Mouse (Mus musculus) C2C12 (cell line): Measurements from ENCODE around the gene Cdyl2. TPM values are rescaled to one million over a fixed set of nuclear protein-coding genes. Genes with fewer than 3 reads are reported as not detected.

Source experiments
- H3K27me3 ChIP-seq: one replicate; pipeline ENCODE4 v1.6.1; 2011; ENCODE audit not compliant: control insufficient read depth, insufficient read depth, insufficient read length
- H3K36me3 ChIP-seq: one replicate; pipeline ENCODE4 v1.6.1; 2011; ENCODE audit not compliant: control insufficient read depth, insufficient read depth
- H3K4me3 ChIP-seq: one replicate; pipeline ENCODE4 v1.5.1; 2011; ENCODE audit warnings: mild to moderate bottlenecking, control low read depth; ENCODE audit not compliant: poor library complexity, insufficient read depth, severe bottlenecking
- H3K79me2 ChIP-seq: one replicate; pipeline ENCODE4 v1.6.1; 2011; ENCODE audit not compliant: control insufficient read depth, insufficient read depth
- H3K79me3 ChIP-seq: one replicate; pipeline ENCODE4 v1.6.1; 2011; ENCODE audit warnings: low read depth, control low read depth
- H3ac ChIP-seq: one replicate; pipeline ENCODE3; 2011; ENCODE audit warnings: low read depth; ENCODE audit not compliant: control insufficient read depth, insufficient read length
- CEBPB ChIP-seq: IDR thresholded peaks from one replicate; pipeline ENCODE4 v1.6.1; 2011; ENCODE audit warnings: low read depth, mild to moderate bottlenecking, control low read depth, moderate library complexity
- CTCF ChIP-seq: IDR thresholded peaks from one replicate; pipeline ENCODE4 v1.5.1; 2011; ENCODE audit not compliant: control insufficient read depth, insufficient read depth, insufficient read length
- FOSL1 ChIP-seq: IDR thresholded peaks from one replicate; pipeline ENCODE4 v1.8.0; 2011; ENCODE audit warnings: mild to moderate bottlenecking, low read length; ENCODE audit not compliant: poor library complexity, insufficient read depth, severe bottlenecking
- MAX ChIP-seq: IDR thresholded peaks from one replicate; pipeline ENCODE4 v1.6.1; 2011; ENCODE audit warnings: mild to moderate bottlenecking, control low read depth
- MYOD1 ChIP-seq: IDR thresholded peaks from one replicate; pipeline ENCODE4 v1.6.1; 2011; ENCODE audit warnings: low read depth; ENCODE audit not compliant: control insufficient read depth, insufficient read length
- MYOG ChIP-seq: IDR thresholded peaks from one replicate; pipeline ENCODE4 v1.6.1; 2011; ENCODE audit not compliant: control insufficient read depth, insufficient read length; ENCODE audit errors: extremely low read depth
- USF1 ChIP-seq: IDR thresholded peaks from one replicate; pipeline ENCODE4 v1.6.1; 2011; ENCODE audit warnings: low read depth, mild to moderate bottlenecking, control low read depth, moderate library complexity
- polyA plus RNA-seq: library from polyadenylated mRNA; unstranded; fragments of >200 nt; fragmentation: generic; extraction: Trizol; gene quantifications from one replicate; pipeline ENCODE4 v1.2.1, GENCODE M21; 2012; ENCODE audit warnings: missing spikeins

The Cdyl2 gene
- polyA plus RNA-seq, 1 experiment, result 0.35 TPM

DNA sequence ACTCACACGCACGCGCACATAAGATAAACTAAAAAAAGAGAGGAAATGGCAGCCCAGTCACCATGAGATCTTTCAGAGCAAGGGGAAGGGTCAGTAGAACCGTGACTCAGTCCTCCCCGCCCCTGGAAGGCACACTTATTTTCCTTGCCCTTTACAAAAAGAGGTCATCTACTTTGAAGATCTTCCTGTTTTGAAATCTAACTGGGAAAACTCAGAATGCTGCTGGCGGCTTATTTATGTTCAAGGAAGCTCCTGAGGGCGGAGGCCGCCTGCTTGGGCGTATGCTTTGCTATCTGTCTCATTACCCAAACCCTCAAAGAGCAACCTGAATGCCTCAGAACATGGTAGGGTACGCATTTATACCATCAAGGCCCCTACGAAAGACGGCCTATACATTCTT, 38.0 kb upstream of the Cdyl2 start:
- H3K36me3 ChIP-seq, result no peaks in the 10 kb centered on the region
- no peaks in the 10 kb centered on the region for H3K79me2 ChIP-seq
- H3K4me3 ChIP-seq, result no peak overlapping the region
- no peaks in the 10 kb centered on the region for H3K79me3 ChIP-seq
- TF ChIP-seq CTCF (no peak), MAX (no peak), CEBPB (no peak), MYOG (no peak), FOSL1 (no peak), MYOD1 (no peak), USF1 (no peak)
- no peaks in the 10 kb centered on the region for H3K27me3 ChIP-seq
- H3ac ChIP-seq, result no peak overlapping the region

DNA sequence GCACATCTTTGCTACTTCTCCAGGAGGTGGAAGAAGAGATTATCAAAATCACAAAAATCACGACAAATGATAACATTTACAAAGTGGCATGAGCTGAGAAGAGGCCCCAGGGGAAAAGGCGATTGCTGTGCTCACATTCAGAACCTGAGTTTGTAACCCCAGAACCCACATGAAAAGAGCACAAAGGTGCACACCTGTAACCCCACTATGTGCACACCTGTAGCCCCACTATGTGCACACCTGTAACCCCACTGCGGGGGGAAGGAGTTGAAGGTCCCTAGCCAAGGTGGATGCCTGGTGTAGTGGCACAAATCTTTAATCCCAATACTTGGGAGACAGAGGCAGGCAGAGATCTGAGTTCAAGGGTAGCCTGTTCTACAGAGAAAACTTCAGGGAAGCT, 23.4 kb upstream of the Cdyl2 start:
- TF ChIP-seq MYOD1 (no peak), MAX (no peak), CTCF (no peak), MYOG (no peak), FOSL1 (no peak), CEBPB (no peak), USF1 (no peak)
- H3K36me3 ChIP-seq, result no peaks in the 10 kb centered on the region
- H3K27me3 ChIP-seq, result no peaks in the 10 kb centered on the region
- no peak overlapping the region for H3ac ChIP-seq
- no peaks in the 10 kb centered on the region for H3K79me3 ChIP-seq
- H3K79me2 ChIP-seq, result no peaks in the 10 kb centered on the region
- H3K4me3 ChIP-seq, result no peak overlapping the region

DNA sequence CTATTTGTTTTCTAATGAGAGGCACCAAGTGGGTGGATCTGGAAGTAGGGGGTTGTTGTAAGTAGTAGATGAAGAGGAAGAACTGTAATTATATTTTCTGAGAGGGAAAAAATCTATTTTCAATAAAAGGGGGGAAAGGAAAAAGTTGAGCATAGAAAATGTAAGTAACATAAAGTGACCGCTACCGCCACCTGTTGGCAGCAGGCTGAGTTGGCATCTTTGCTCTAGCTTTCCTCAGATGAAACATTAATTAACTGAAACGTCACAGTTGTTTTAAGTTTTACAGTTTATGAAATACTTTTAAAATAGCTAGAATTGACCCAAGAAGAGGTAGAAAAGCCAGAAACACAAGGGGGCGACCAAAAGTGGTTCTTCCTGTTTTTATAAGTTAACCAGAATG, 22.8 kb upstream of the Cdyl2 start:
- no peaks in the 10 kb centered on the region for H3K27me3 ChIP-seq
- H3K4me3 ChIP-seq, result no peak overlapping the region
- no peaks in the 10 kb centered on the region for H3K79me2 ChIP-seq
- H3K79me3 ChIP-seq, result no peaks in the 10 kb centered on the region
- no peaks in the 10 kb centered on the region for H3K36me3 ChIP-seq
- no peak overlapping the region for H3ac ChIP-seq
- peak; percentile 1 for TF ChIP-seq CTCF
- no peak for TF ChIP-seq MYOG

DNA sequence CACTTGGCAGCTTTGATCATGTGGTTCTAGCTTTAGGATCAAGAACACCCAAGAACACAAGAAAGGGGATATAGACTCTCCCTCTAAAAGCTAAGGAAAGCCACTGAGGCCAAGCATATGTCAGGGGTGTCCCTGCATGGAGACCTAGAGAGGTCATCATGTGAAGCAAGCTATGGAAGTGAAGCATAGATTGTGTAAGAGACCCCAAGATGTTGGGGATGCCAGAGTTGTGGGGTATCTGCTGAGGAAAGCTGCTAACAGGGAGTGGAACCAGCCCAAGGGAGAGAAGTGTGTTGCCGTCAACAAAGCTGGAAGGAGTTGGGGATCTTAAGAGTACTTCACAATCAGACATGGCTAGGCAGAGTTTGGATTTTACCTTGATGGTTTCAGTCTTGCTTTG, 7.9 kb upstream of the Cdyl2 start:
- Histone ChIP-seq H3K27me3 (no peaks in the 10 kb centered on the region), H3K4me3 (no peak overlapping the region), H3K79me2 (no peaks in the 10 kb centered on the region), H3K79me3 (no peaks in the 10 kb centered on the region), H3K36me3 (no peaks in the 10 kb centered on the region), H3ac (no peak overlapping the region)
- TF ChIP-seq MYOG (no peak), USF1 (no peak), MYOD1 (no peak), FOSL1 (no peak), MAX (no peak), CEBPB (no peak), CTCF (no peak)

DNA sequence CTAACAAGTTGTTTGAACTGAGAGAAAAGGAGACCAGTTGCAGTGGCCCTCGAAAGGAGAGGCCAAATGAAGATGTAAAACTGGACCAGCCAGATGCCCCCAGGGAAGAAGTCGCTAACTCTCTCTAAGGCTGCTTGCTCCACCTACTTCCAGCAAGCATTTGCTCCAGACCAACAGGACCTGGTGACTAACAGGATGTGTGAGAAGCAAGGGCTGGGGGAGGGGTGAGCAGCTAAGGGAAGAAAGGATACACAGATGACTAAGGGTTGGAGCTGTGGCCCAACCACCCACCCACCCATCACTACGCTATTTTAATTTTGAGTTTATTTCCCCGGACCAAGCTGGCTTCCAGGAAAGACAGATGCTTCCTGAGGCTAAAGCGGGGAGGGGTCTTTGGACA, 2.5 kb upstream of the Cdyl2 start:
- H3K4me3 ChIP-seq, result no peak overlapping the region
- H3K79me3 ChIP-seq, result no peaks in the 10 kb centered on the region
- TF ChIP-seq FOSL1 (no peak), CTCF (no peak), USF1 (no peak), CEBPB (no peak), MYOD1 (no peak), MAX (no peak), MYOG (no peak)

DNA sequence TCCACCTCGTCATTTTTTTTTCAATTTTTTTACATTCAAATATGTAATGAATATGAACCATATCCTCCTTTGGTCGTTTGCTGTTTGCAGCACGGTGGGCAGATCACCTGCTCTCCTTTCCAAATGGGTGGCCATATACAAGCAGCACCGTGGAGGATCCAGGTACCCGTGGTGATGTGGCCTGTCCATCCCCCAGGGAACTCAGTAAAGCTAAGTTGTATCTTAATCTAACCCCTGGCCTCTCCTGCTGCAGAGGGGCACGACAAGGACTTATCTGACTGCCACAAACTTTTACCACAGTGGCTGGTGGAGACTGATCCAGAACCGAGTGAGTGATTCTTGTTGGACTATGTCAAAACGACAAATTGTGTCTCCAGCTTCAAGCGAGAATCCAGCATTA, 1.4 kb upstream of the Cdyl2 start:
- Histone ChIP-seq H3K79me3 (no peaks in the 10 kb centered on the region), H3K79me2 (no peaks in the 10 kb centered on the region), H3K27me3 (no peaks in the 10 kb centered on the region), H3ac (no peak overlapping the region), H3K4me3 (no peak overlapping the region), H3K36me3 (no peaks in the 10 kb centered on the region)
- TF ChIP-seq FOSL1 (no peak), MYOD1 (no peak), MAX (no peak), CTCF (no peak), USF1 (no peak), CEBPB (no peak)

More for the DNA sequence above, 2.5 kb upstream of the Cdyl2 start:
- no peaks in the 10 kb centered on the region for H3K36me3 ChIP-seq
- H3K79me2 ChIP-seq, result no peaks in the 10 kb centered on the region
- H3ac ChIP-seq, result no peak overlapping the region
- no peaks in the 10 kb centered on the region for H3K27me3 ChIP-seq

DNA sequence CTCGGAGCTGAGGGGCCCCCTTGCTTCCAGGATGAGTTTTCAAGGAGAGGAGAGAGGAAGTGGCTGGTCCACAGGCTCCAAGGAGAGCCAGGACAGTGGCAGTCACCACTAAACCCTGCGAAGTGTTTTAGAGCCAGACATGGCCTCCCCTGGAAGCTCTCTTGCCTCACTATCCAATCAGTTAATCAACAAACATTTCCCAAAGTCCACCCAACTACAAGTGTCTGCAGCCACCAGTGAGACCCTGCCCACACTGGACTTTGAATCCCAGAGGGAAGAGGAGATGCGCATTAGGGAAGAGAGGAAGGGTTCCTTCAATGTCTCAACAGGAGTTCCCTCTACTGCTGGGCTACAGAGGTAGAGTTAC, 840 bp upstream of the Cdyl2 start:
- H3ac ChIP-seq, result no peak overlapping the region
- no peaks in the 10 kb centered on the region for H3K36me3 ChIP-seq
- H3K79me3 ChIP-seq, result no peaks in the 10 kb centered on the region
- no peak overlapping the region for H3K4me3 ChIP-seq
- no peaks in the 10 kb centered on the region for H3K79me2 ChIP-seq
- no peaks in the 10 kb centered on the region for H3K27me3 ChIP-seq
- TF ChIP-seq CTCF (no peak), MAX (no peak), MYOD1 (no peak), MYOG (no peak), FOSL1 (no peak), CEBPB (no peak), USF1 (no peak)
